Mouse (Mus musculus) forebrain, postnatal 0 days (tissue): Measurements from ENCODE around the gene Exoc2. TPM values are rescaled to one million over a fixed set of nuclear protein-coding genes. Genes with fewer than 3 reads are reported as not detected.

ENCODE experiments used
- ATAC-seq: fragments of 200-750 bp; cut with Nextera tagmentation; 2 replicates; pipeline ENCODE4 v1.8.0; 2017; ENCODE audit warnings: mild to moderate bottlenecking, moderate library complexity
- DNase-seq: peaks from one replicate; pipeline ENCODE4 v3.0.0-alpha.2; 2015
- H3K27ac ChIP-seq: fragments of 300-500 bp; sonication (generic); 2 replicates; pipeline ENCODE4 v1.5.1; 2014; ENCODE audit warnings: low read depth, mild to moderate bottlenecking, antibody characterized with exemption, low read length, moderate library complexity, mixed read lengths
- H3K27me3 ChIP-seq: fragments of 300-500 bp; sonication (generic); 2 replicates; pipeline ENCODE4 v1.6.1; 2014; ENCODE audit warnings: mild to moderate bottlenecking, low read length, mixed read lengths; ENCODE audit not compliant: insufficient read depth
- H3K36me3 ChIP-seq: fragments of 300-500 bp; sonication (generic); 2 replicates; pipeline ENCODE4 v1.6.1; 2014; ENCODE audit warnings: mild to moderate bottlenecking, moderate library complexity; ENCODE audit not compliant: insufficient read depth
- H3K4me1 ChIP-seq: fragments of 300-500 bp; sonication (generic); 2 replicates; pipeline ENCODE4 v1.6.1; 2014; ENCODE audit warnings: antibody characterized with exemption; ENCODE audit not compliant: insufficient read depth
- H3K4me2 ChIP-seq: fragments of 300-500 bp; sonication (generic); 2 replicates; pipeline ENCODE4 v1.6.1; 2014; ENCODE audit warnings: low read depth, mild to moderate bottlenecking, moderate library complexity
- H3K4me3 ChIP-seq: fragments of 300-500 bp; sonication (generic); 2 replicates; pipeline ENCODE4 v1.5.1; 2014; ENCODE audit warnings: low read depth, low read length, mixed read lengths
- H3K9ac ChIP-seq: fragments of 300-500 bp; sonication (generic); 2 replicates; pipeline ENCODE4 v1.6.1; 2014; ENCODE audit warnings: mild to moderate bottlenecking
- H3K9me3 ChIP-seq: fragments of 300-500 bp; sonication (generic); 2 replicates; pipeline ENCODE4 v1.6.1; 2016; ENCODE audit warnings: low read length
- CTCF ChIP-seq: sonication (generic); IDR thresholded peaks from 2 replicates; pipeline ENCODE4 v1.5.1; 2016; ENCODE audit warnings: antibody characterized with exemption, control low read depth, low read depth
- WGBS: fragments of 180-500 bp; shearing (Covaris S2); extraction: QIAGEN DNeasy Blood & Tissue Kit; methylation state at CpG from one replicate; pipeline ENCODE4 v1.1.7; 2014; 5-methylcytosine and 5-hydroxymethylcytosine counted together
- polyA plus RNA-seq: library from polyadenylated mRNA; unstranded; fragments of >200 nt; fragmentation: Nextera tagmentation; extraction: Ambion mirVana; gene quantifications from 2 replicates; pipeline ENCODE4 v1.2.1, GENCODE M21; 2015
- total RNA-seq: library from RNA; depleted of rRNA; stranded (reverse); fragments of >200 nt; gene quantifications from 2 replicates; pipeline ENCODE4 v1.2.3, GENCODE M21; 2014

Exoc2 gene
- total and polyA plus RNA-seq, 2 experiments from 2014 or later: 44.0 to 69.5 TPM

GRCm38 (mm10) chr13:30894015-30894634, 79.8 kb downstream of the Exoc2 start:
- WGBS: 49% methylated on average over 6 of the region's 6 CpGs
- H3K9me3 ChIP-seq: no peaks in the 10 kb centered on the region
- H3K4me2 ChIP-seq: no peak overlapping the region
- no peak overlapping the region for H3K27ac ChIP-seq
- ATAC-seq: no peak
- no peak for DNase-seq
- H3K27me3 ChIP-seq: no peaks in the 10 kb centered on the region
- H3K36me3 ChIP-seq: peaks cover 8% of the 10 kb centered on the region
- H3K9ac ChIP-seq: no peak overlapping the region
- H3K4me3 ChIP-seq: no peak overlapping the region
- no peaks in the 10 kb centered on the region for H3K4me1 ChIP-seq
- no peak for TF ChIP-seq CTCF

GRCm38 (mm10) chr13:30892315-30892714, 81.6 kb downstream of the Exoc2 start:
- Histone ChIP-seq H3K9me3 (no peaks in the 10 kb centered on the region), H3K36me3 (peaks cover 4% of the 10 kb centered on the region), H3K4me2 (no peak overlapping the region), H3K4me3 (no peak overlapping the region), H3K27me3 (no peaks in the 10 kb centered on the region), H3K4me1 (no peaks in the 10 kb centered on the region), H3K27ac (no peak overlapping the region), H3K9ac (no peak overlapping the region)
- TF ChIP-seq CTCF: no peak
- DNase-seq (no peak), ATAC-seq (no peak)
- WGBS: 60% methylated on average over 4 of the region's 4 CpGs

GRCm38 (mm10) chr13:30891223-30891622, 82.7 kb downstream of the Exoc2 start:
- H3K4me2 ChIP-seq: no peak overlapping the region

GRCm38 (mm10) chr13:30888480-30888879, 85.4 kb downstream of the Exoc2 start:
- ATAC-seq (no peak), DNase-seq (peak; percentile 74)
- Histone ChIP-seq H3K4me2 (no peak overlapping the region), H3K9ac (no peak overlapping the region), H3K27ac (no peak overlapping the region), H3K4me1 (no peaks in the 10 kb centered on the region), H3K36me3 (peaks cover 15% of the 10 kb centered on the region), H3K4me3 (no peak overlapping the region), H3K27me3 (no peaks in the 10 kb centered on the region), H3K9me3 (no peaks in the 10 kb centered on the region)
- TF ChIP-seq CTCF: peak; percentile 87
- 14% methylated on average over 3 of the region's 3 CpGs for WGBS

More at GRCm38 (mm10) chr13:30891223-30891622, 82.7 kb downstream of the Exoc2 start:
- Histone ChIP-seq H3K9ac (no peak overlapping the region), H3K36me3 (peaks cover 4% of the 10 kb centered on the region), H3K4me3 (no peak overlapping the region), H3K4me1 (no peaks in the 10 kb centered on the region), H3K27me3 (no peaks in the 10 kb centered on the region), H3K9me3 (no peaks in the 10 kb centered on the region), H3K27ac (no peak overlapping the region)
- DNase-seq: no peak
- TF ChIP-seq CTCF: no peak
- no peak for ATAC-seq
- 73% methylated on average over 5 of the region's 5 CpGs for WGBS

- no peak for DNase-seq
- Histone ChIP-seq H3K9me3 (no peaks in the 10 kb centered on the region), H3K4me2 (no peak overlapping the region), H3K27me3 (no peaks in the 10 kb centered on the region), H3K36me3 (peaks cover 36% of the 10 kb centered on the region), H3K4me1 (no peaks in the 10 kb centered on the region), H3K9ac (no peak overlapping the region), H3K4me3 (no peak overlapping the region), H3K27ac (no peak overlapping the region)
- WGBS: 75% methylated on average over 5 of the region's 5 CpGs
- ATAC-seq: no peak
- TF ChIP-seq CTCF: no peak
Measured at GRCm38 (mm10) chr13:30880310-30880709, 93.6 kb downstream of the Exoc2 start.

- 73% methylated on average over 1 of the region's 1 CpGs for WGBS
- ATAC-seq: no peak
- Histone ChIP-seq H3K36me3 (peaks cover 32% of the 10 kb centered on the region), H3K4me3 (no peak overlapping the region), H3K4me2 (no peak overlapping the region), H3K9me3 (no peaks in the 10 kb centered on the region), H3K4me1 (no peaks in the 10 kb centered on the region), H3K27me3 (no peaks in the 10 kb centered on the region), H3K9ac (no peak overlapping the region), H3K27ac (no peak overlapping the region)
- no peak for DNase-seq
- TF ChIP-seq CTCF: no peak
Measured at GRCm38 (mm10) chr13:30879871-30880270, 94.0 kb downstream of the Exoc2 start.

GRCm38 (mm10) chr13:30875825-30876224, 98.1 kb downstream of the Exoc2 start:
- H3K36me3 ChIP-seq: peaks cover 45% of the 10 kb centered on the region
- no peak overlapping the region for H3K4me3 ChIP-seq
- 90% methylated on average over 3 of the region's 3 CpGs for WGBS
- no peak overlapping the region for H3K4me2 ChIP-seq
- no peaks in the 10 kb centered on the region for H3K9me3 ChIP-seq
- no peaks in the 10 kb centered on the region for H3K4me1 ChIP-seq
- no peak for TF ChIP-seq CTCF
- DNase-seq: no peak
- H3K27ac ChIP-seq: no peak overlapping the region
- no peak overlapping the region for H3K9ac ChIP-seq
- ATAC-seq: no peak
- H3K27me3 ChIP-seq: no peaks in the 10 kb centered on the region
